Mouse (Mus musculus): ENCODE measurements around the gene Cdc42bpa.
"Not testable (repeated sequence)": the region's sequence is repeated elsewhere in the genome, so short reads cannot be mapped to it uniquely, and the experiment has no call there.

- TF ChIP-seq POLR2A (IDR thresholded peaks at IDR 0.05; ENCODE audit: borderline replicate concordance, low read depth, low read length); CTCF (IDR thresholded peaks at IDR 0.05; ENCODE audit: low read depth, low read length): not testable (repeated sequence)
These were observed 69.6 kb downstream of the Cdc42bpa start for GRCm38 (mm10) chr1:180029863-180030262.
